Mouse (Mus musculus) adrenal gland, adult 8-10 months (tissue): ENCODE measurements around the gene Fbxl19. TPM values are rescaled to one million over a fixed set of nuclear protein-coding genes. Genes with fewer than 3 reads are reported as not detected.
"Not testable (repeated sequence)": the region's sequence is repeated elsewhere in the genome, so short reads cannot be mapped to it uniquely, and the experiment has no call there.

Experiments
- DNase-seq: peaks from one replicate; pipeline ENCODE4 v3.0.0; 2022
- total RNA-seq, 4 experiments: library from RNA; stranded (reverse); gene quantifications; 2 replicates each; pipeline ENCODE4 v1.2.4; 2022

The Fbxl19 gene
- total RNA-seq, 4 experiments from 2014 or later = 13.5 to 18.6 (median 16.5) TPM

- DNase-seq = peak; percentile 97
These were observed 24.8 kb downstream of the Fbxl19 start for GRCm38 (mm10) chr7:127768997-127769593.

- peak; percentile 88 for DNase-seq
These were observed 25.3 kb downstream of the Fbxl19 start, which contains the start of gene Orai3 for GRCm38 (mm10) chr7:127769651-127770038. TSS of gene Orai3 (plus strand) at chr7:127769815.

GRCm38 (mm10) chr7:127770039-127770905 lies 25.9 kb downstream of the Fbxl19 start:
- DNase-seq = no peak

DNA sequence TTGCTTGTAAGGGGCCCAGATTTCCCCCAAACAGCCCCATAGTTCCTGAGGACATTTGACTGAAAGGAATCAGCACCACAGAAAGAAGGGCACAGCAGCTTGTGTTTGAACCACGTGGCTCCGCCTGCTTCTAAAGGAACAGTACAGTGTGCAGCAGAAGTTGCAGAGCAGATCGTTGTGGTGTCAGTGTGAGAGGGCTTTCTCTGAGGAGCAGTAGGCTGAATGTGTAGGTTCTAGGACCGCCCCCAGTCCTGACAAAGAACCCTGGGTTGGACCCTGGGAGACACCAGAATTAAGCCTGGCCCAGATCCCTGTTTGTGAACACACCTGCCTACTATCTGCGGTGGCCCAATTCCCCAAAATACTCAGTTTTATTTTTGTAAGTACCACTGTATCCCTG lies 26.9 kb downstream of the Fbxl19 start:
- no peak for DNase-seq

DNA sequence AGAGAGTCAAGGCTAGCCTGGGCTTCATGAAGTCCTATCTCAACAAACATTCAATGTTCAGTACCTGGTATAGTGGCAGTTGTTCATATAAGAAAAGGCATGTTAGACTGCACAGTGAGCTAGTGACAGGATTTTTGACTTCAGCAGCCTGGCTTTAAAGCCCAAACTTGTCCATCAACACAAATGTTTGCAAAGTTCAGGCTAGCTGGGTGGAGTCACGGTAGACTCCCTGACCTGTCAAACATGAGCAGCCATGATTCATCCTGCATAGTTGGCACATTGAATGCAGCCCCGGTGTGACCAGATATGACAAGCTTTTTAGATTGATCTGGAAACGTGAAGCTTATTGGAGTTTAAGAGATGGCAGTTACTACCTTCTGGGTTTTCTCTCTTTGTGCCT lies 27.7 kb downstream of the Fbxl19 start:
- no peak for DNase-seq

DNA sequence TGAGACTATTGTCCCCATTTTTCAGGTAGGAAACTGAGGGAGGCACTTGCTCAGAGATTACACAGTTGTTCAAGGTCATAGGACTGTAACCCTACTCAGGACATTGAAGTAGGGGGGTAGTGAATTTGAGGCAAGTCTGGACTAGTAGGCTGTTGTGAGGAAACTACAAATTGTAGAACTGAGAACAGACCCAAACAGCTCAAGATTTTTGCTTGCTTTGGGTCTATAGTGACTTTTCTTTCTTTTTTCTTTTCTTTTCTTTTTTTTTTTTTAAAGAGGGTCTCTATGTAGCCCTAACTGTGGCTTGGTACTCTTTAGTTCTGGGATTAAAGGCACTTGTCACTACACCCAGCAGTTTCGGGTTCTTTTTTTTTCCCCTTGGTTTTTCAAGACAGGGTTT lies 28.2 kb downstream of the Fbxl19 start:
- DNase-seq = no peak

- DNase-seq = peak; percentile 70
These were observed 29.5 kb downstream of the Fbxl19 start for GRCm38 (mm10) chr7:127773664-127774384.

DNA sequence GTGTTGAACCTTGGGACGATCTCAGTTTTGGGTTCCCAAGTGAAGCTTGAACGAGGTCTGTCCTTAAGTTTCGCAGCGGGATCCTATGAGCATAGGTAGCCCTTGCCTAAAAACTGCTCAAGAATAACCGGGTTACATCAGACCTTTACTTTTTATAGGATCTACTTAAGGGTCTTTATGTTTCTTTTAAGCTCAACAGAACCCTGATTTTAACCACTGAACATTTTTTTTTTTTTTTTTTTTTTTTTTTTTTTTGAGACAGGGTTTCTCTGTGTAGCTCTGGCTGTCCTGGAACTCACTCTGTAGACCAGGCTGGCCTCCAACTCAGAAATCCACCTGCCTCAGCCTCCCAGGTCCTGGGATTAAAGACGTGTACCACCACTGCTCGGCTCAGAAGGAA lies 31.5 kb downstream of the Fbxl19 start:
- DNase-seq = not testable (repeated sequence)

GRCm38 (mm10) chr7:127776426-127776825 lies 32.1 kb downstream of the Fbxl19 start, which contains the start of gene Setd1a:
TSS of gene Setd1a (plus strand) at chr7:127776670.
- DNase-seq = peak; percentile 89

- DNase-seq = peak; percentile 95
These were observed 32.6 kb downstream of the Fbxl19 start for GRCm38 (mm10) chr7:127776878-127777473.

DNA sequence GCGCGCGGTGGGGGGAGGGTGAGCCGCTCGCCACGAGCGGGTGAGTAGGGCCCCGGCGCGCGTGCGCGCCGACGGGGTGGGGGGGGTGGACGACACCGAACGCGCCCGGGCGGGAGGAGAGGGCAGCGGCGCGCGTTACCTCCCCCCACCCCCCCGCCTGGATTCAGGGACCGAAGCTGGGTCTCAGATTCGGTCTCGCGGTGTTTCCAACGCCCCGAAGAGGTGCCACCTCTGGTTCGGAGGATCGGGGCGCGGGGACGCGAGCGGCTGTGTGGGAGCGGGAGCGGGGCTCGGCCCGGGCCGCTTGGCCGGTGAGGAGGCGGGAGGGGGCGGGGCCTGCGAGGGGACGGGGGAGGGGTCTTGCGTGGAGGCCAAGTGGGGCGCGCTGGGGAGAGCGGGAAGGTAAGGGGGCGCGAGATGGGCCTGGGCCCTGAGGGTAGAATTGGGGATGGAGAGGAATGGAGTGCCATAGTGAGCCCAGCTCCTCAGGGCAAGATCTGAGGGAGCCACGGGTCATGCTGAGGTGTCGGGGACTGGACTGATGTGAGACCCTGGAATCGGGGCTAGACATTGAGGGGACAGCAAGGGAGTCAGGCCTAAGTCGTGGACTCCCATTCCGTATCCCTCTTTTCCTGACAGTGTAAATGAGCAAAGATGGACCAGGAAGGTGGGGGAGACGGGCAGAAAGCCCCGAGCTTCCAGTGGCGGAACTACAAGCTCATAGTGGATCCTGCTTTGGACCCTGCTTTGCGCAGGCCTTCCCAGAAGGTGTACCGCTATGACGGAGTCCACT lies 33.3 kb downstream of the Fbxl19 start:
- no peak for DNase-seq

DNA sequence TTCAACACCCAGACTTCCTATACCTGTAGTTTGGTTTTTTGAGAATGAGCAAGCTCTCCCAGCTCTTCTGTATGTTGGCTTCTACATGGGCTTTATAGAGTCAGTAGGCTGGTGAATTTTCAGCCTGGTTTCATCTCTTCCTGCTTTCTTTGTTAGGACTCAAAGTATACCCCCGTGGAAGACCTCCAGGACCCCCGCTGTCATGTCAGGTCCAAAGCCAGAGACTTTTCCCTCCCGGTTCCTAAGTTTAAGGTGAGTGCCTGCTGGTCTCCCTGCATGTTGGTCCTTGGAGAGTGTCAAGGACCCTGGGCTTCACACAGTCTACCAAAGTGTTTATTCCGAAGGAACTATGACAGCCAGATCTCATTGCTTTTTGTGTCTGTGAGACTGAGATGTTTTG lies 34.0 kb downstream of the Fbxl19 start:
- DNase-seq = no peak

DNA sequence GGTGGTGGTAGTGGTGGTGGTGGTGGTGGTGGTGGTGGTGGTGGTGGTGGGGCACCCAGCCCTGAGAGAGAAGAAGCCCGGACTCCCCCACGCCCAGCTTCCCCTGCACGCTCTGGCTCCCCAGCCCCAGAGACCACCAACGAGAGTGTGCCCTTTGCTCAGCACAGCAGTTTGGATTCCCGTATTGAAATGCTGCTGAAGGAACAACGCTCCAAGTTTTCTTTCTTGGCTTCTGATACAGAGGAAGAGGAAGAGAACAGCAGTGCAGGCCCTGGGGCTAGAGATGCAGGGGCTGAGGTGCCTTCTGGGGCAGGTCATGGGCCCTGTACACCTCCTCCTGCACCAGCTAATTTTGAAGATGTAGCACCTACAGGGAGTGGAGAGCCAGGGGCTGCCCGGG lies 41.0 kb downstream of the Fbxl19 start, which contains the start of gene Gm49388:
Gene Gm49388 (plus strand): TSS at position 301 of the 400 bp plus-strand sequence.
- DNase-seq = no peak

DNA sequence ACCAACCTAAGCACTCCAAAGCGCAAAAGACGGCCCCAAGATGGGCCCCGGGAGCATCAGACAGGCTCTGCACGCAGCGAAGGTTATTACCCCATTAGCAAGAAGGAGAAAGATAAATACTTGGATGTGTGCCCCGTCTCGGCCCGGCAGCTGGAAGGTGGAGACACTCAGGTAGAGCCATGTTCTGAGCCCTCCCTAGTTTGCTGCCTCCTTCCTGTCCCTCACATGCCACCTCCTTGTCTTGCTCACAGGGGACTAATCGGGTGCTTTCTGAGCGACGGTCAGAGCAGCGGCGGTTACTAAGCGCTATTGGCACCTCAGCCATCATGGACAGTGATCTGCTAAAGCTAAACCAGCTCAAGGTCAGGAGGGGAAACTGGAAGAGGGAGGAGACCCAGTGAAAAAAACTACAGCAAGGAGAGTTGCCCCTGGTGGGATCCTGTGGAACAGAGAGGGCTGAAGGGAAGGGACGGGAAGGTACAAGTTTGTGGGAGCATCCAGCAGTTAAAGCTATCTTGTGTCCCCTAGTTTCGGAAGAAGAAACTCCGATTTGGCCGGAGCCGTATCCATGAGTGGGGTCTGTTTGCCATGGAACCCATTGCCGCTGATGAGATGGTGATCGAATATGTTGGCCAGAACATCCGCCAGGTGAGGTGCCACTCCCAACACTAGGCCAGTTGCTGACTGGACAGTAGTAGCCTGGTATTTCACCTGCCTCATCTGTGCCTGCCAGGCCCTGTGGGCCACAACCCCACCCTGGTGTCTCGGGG lies 52.9 kb downstream of the Fbxl19 start:
- DNase-seq = no peak

DNA sequence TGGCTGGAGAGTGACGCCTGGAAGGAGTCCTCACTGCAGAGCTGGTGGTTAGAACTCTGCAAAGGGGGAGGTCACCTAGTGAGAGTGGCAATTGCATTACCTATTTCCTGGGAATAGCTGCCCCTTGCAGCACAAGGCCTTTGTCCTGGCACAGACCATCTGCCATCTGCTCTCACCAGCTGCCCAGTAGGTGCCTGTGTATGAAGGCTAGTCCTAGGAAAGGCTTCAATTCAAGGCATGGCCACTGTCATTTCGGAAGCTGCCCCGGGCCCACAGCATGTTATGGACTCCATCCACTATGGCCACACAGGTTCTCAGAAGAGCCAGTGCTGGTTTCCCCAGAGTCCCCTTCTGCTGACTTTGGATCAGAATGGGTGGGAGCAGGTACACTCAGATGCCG lies 54.2 kb downstream of the Fbxl19 start:
- no peak for DNase-seq

GRCm38 (mm10) chr7:127799211-127799610 lies 54.9 kb downstream of the Fbxl19 start:
- DNase-seq = no peak

DNA sequence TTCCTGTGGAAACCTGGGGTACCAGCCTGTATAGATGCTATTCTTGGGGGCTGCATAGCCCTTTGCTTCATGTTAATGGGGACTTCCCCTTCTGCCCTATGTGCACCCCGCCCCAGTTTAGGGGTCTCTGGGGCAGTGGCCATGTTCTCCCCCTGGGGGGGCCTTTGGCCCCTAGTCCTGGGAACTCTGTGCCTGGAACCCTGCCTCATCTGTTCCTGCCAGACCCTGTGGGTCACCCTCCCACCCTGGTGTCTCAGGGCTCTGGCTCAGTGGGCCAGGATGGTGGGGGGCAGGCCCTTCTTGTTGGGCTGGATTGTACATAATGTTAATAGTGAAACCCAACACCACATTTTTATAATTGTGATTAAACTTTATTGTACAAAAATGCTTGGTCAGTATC lies 55.4 kb downstream of the Fbxl19 start:
- DNase-seq = no peak

DNA sequence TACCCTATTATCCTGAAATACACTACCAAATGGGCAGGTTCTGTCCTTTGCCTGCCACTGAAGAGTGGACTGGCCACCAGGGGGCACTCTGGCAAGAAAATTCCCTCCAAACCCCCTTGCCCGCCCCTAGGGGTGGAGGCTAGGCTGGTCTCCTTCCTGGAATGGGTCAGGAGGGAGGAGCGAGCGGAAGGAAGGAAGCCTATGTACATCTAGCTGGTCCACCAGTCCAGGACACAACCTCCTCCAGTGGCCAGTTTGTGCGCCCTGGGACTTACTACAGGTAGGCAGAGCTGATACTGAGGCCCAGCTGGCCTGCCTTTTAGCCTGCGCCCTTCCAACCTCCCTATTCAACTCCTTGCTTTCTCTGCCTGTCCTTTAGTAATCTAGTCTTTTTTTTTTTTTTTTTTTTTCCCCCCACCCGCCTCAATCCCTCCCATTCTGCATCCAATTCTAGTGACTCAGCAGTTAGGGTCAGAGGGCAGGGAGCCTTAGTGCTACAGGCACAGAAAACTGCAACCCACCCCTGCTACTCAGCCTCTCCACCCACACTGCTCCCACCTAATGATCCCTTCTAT lies 56.2 kb downstream of the Fbxl19 start, which contains the start of gene Hsd3b7:
Gene Hsd3b7 (plus strand): TSS at position 170 of the 575 bp plus-strand sequence.
- DNase-seq = peak; percentile 92

DNA sequence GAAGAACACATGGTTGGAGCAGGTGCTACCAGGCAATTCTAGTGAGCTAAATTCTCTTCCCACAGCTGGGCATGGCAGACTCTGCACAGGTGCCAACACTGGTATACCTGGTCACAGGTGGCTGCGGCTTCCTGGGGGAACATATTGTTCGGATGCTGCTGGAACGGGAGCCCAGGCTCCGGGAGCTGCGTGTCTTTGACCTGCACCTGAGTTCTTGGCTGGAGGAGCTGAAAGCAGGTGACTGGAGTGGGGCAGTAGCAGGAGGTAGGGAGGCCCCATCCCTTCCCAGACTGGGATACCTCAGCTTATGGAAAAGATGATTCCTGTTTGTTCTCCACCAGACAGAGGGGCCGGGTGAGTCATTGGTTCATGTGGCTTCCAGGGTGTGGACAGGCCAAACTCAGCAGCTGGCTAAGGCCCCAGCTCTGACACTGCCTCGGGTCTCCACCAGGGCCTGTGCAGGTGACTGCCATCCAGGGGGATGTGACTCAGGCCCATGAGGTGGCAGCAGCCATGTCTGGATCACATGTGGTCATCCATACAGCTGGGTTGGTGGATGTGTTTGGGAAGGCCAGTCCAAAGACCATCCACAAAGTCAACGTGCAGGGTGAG lies 56.8 kb downstream of the Fbxl19 start:
- no peak for DNase-seq

DNA sequence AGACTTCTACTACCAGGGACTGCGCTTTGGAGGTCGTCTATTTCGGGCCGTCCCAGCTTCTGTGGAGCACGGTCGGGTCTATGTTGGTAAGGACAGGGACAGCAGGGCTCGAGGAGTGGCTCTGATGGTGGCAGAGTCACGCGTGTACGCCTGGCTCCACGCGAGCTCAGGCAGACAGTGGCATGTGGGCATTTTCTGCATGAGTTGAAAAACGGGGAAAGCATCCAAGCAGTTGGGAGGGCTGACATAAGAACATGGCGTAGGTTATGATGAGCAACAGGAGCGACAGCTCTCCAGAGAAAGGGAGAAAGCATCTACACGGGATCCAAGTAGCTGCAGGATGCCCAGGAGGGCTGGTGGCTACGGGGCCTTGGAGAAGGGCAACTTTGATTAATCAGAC lies 58.0 kb downstream of the Fbxl19 start:
- DNase-seq = no peak
